Mouse (Mus musculus): ENCODE measurements around the gene Rin3. TPM values are rescaled to one million over a fixed set of nuclear protein-coding genes. Genes with fewer than 3 reads are reported as not detected.

Gene Rin3
- polyA plus RNA-seq, 1 experiment = 102 TPM

DNA sequence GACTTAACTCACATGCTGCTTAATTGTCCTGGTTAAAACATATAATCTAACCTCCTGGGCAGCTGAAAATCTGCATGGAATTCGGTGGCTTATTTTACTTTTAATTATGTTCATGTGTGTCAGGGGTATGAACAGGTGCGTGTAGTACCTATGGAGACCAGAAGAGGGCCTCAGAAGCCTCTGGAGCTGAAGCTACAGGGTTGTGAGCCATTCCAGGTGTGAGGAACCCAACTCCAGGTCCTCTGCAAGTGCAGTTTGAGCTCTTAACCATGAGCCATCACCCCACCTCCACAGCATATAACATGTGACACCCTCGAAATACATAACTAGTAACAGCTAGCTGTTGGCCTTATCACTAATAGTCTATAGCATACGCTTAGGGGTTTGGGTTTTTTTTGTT is 109.1 kb downstream of the Rin3 start:
- Histone ChIP-seq H3K4me3 (replicated peaks; ENCODE audit: control insufficient read depth, low read depth, low read length) (no peak overlapping the region), H3K4me1 (ENCODE audit: control insufficient read depth, insufficient read depth, low read length) (no peaks in the 10 kb centered on the region), H3K27ac (ENCODE audit: control insufficient read depth, insufficient read depth, low read depth, low read length, poor library complexity) (no peak overlapping the region)
- 75% methylated on average over 4 of the region's 4 CpGs for WGBS
- TF ChIP-seq CTCF (IDR thresholded peaks at IDR 0.05; ENCODE audit: control insufficient read depth, insufficient read depth, low read length) (peak; percentile 43; the same call in 1 of the 2 replicates), POLR2A (IDR thresholded peaks at IDR 0.05; ENCODE audit: borderline replicate concordance, control insufficient read depth, low read depth, low read length) (no peak)

DNA sequence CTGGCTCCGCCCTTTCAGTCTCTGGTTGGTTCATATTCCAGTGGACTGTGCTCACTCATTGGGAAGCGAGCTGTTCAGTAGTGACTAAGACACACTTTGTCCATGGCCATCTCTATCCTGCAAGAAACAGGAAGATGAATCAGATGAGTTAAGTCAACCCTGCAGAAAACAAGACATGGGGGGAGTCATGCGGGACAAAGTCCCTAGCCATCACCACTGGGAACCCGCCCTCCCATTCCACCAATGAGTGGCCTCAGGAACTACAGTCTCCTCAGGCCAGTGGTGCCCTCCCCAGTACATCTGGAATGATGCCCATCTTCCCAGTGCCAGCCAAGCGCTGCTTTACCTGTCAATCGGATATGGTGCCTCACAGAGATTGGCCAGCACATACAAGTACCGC is 111.6 kb downstream of the Rin3 start:
- H3K27ac ChIP-seq (ENCODE audit: control insufficient read depth, insufficient read depth, low read depth, low read length, poor library complexity) = no peak overlapping the region
- no peaks in the 10 kb centered on the region; the same call in 1 of the 2 replicates for H3K4me1 ChIP-seq (ENCODE audit: control insufficient read depth, insufficient read depth, low read length)
- H3K4me3 ChIP-seq (replicated peaks; ENCODE audit: control insufficient read depth, low read depth, low read length) = no peak overlapping the region
- no peak for TF ChIP-seq POLR2A (IDR thresholded peaks at IDR 0.05; ENCODE audit: borderline replicate concordance, control insufficient read depth, low read depth, low read length)
- no peak for TF ChIP-seq CTCF (IDR thresholded peaks at IDR 0.05; ENCODE audit: control insufficient read depth, insufficient read depth, low read length)
- WGBS = 78% methylated on average over 7 of the region's 7 CpGs

DNA sequence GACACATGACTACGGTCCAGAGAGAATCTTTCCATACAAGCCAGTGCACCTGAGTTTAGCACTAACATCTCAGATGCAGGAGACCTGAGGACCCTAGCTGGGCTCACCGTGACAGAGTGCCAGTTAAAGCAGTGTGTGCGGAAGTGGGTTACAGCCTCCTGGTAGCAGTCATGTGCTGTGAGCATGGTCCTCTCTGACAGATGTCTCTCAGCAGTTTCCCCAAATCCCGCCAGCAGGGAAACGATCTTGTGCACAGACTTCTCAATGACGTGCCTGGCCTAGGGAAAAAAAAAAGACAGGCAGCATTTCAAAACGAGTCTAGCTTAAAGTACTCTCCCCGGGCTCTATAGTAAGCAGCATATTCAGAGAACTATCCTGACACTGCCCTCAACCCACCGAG is 112.7 kb downstream of the Rin3 start:
- H3K27ac ChIP-seq (ENCODE audit: control insufficient read depth, insufficient read depth, low read depth, low read length, poor library complexity) = no peak overlapping the region
- H3K4me1 ChIP-seq (ENCODE audit: control insufficient read depth, insufficient read depth, low read length) = no peaks in the 10 kb centered on the region; the same call in 1 of the 2 replicates
- WGBS = 53% methylated on average over 9 of the region's 9 CpGs
- no peak overlapping the region for H3K4me3 ChIP-seq (replicated peaks; ENCODE audit: control insufficient read depth, low read depth, low read length)
- no peak for TF ChIP-seq CTCF (IDR thresholded peaks at IDR 0.05; ENCODE audit: control insufficient read depth, insufficient read depth, low read length)
- TF ChIP-seq POLR2A (IDR thresholded peaks at IDR 0.05; ENCODE audit: borderline replicate concordance, control insufficient read depth, low read depth, low read length) = no peak

DNA sequence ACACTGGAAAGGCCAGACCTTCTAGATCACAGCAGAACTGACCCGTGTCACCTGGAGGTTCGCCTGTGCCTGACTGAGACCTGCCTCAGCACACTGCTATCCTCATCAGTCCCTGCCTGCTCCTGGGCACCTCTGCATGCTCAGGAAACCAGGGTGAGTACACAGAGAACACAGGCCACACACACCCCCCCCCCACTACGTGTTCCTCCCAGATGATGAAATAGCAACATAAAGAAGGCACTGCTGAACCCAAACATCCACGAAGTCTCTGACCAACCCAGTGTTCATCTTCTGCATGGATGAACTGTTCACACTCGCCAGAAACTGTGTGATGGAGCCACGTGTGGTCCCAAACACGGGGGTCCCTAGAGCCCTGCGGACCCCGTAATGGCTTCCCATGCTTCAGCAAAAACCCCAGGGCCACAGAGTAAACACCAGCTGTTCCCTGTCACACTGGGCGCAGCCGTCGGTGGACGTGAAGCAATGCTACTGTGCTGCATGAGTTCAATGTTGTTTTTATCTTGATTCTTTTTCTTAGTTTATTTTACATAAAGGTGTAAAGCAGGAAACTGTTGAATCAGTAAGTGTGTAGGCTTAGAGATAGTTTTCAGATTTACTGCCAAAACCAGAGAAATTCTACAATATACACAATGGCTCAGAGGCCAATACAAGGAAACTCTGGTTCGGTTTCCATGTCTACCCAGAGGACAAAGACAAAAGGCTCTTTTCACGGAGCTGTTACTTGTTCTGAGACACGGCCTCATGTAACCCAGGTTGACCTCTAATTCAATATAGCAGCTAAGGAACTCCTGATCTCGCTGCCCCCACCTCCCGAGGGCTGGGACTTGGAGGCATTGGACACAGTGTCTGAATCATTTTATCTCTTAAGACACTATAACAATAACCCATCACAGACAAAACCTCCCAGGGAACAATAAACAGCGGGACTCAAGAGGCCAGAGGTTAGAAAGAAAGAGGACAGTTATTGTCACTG is 113.4 kb downstream of the Rin3 start:
- no peak overlapping the region for H3K4me3 ChIP-seq (replicated peaks; ENCODE audit: control insufficient read depth, low read depth, low read length)
- no peak overlapping the region for H3K27ac ChIP-seq (ENCODE audit: control insufficient read depth, insufficient read depth, low read depth, low read length, poor library complexity)
- TF ChIP-seq POLR2A (IDR thresholded peaks at IDR 0.05; ENCODE audit: borderline replicate concordance, control insufficient read depth, low read depth, low read length) (no peak), CTCF (IDR thresholded peaks at IDR 0.05; ENCODE audit: control insufficient read depth, insufficient read depth, low read length) (no peak)
- H3K4me1 ChIP-seq (ENCODE audit: control insufficient read depth, insufficient read depth, low read length) = no peaks in the 10 kb centered on the region; the same call in 1 of the 2 replicates
- WGBS = 69% methylated on average over 19 of the region's 19 CpGs

DNA sequence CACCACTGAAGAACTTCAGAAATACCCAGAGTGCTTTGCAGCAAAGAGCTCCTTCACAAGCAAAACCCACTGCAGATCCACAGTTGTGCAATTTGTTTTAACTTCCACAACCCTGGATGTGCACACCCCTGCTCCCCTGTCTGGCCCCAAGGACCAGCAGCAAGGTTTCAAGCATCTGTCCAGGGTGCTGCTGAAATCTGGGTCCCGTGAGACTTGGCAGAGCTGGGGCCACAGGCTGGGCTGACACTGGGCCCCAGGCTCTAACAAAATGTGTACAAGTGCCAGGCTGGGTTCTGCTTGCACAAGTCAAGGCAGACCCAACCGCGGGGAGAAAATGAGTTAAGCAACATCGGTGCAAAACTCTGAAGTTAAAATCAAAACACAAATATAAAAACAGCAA is 115.7 kb downstream of the Rin3 start:
- Histone ChIP-seq H3K4me3 (replicated peaks; ENCODE audit: control insufficient read depth, low read depth, low read length) (no peak overlapping the region), H3K4me1 (ENCODE audit: control insufficient read depth, insufficient read depth, low read length) (no peaks in the 10 kb centered on the region; the same call in 1 of the 2 replicates), H3K27ac (ENCODE audit: control insufficient read depth, insufficient read depth, low read depth, low read length, poor library complexity) (no peak overlapping the region)
- WGBS = 63% methylated on average over 4 of the region's 4 CpGs
- TF ChIP-seq POLR2A (IDR thresholded peaks at IDR 0.05; ENCODE audit: borderline replicate concordance, control insufficient read depth, low read depth, low read length) (no peak), CTCF (IDR thresholded peaks at IDR 0.05; ENCODE audit: control insufficient read depth, insufficient read depth, low read length) (no peak)

DNA sequence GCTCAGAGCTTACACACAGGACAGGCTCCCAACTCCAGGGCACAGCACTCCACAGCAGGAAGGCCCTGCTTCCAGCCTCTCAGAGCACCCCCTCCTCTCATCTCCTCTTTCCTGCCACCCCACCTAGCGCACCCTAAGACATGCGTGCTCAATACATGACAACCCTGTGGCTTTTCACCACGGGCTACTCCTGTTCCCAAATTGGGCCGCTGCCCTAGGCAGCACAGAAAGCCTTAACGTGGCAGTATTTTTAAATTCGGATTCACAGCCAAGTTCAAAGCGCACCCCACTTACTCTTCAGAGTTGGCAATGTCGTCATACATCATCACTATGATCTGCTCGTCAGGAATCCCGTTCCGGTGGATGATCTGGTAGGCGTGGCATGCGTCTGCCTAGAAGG is 130.3 kb downstream of the Rin3 start:
- WGBS = 86% methylated on average over 13 of the region's 13 CpGs
- TF ChIP-seq POLR2A (IDR thresholded peaks at IDR 0.05; ENCODE audit: borderline replicate concordance, control insufficient read depth, low read depth, low read length) (no peak), CTCF (IDR thresholded peaks at IDR 0.05; ENCODE audit: control insufficient read depth, insufficient read depth, low read length) (no peak)
- H3K4me3 ChIP-seq (replicated peaks; ENCODE audit: control insufficient read depth, low read depth, low read length) = no peak overlapping the region
- no peaks in the 10 kb centered on the region for H3K4me1 ChIP-seq (ENCODE audit: control insufficient read depth, insufficient read depth, low read length)
- H3K27ac ChIP-seq (ENCODE audit: control insufficient read depth, insufficient read depth, low read depth, low read length, poor library complexity) = no peak overlapping the region

DNA sequence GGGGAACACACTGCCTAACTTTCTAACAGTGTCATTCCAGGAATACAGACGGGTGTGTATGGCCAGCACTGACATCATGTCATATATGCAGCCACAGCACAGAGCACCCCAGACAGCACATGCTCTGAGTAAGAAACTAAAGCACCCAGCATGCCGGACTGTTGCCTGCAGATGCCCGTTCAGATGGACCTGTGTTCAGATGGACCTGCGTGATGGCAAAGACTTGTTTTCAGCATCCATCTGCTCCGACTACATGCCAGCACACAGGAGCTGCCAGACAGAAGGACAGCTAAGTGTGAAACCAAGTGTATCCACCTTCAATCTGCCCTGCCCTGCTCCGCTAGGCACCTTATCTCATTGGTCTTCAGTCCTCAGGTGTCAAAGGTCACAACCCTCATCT is 131.8 kb downstream of the Rin3 start:
- TF ChIP-seq POLR2A (IDR thresholded peaks at IDR 0.05; ENCODE audit: borderline replicate concordance, control insufficient read depth, low read depth, low read length) (no peak), CTCF (IDR thresholded peaks at IDR 0.05; ENCODE audit: control insufficient read depth, insufficient read depth, low read length) (no peak)
- no peak overlapping the region for H3K27ac ChIP-seq (ENCODE audit: control insufficient read depth, insufficient read depth, low read depth, low read length, poor library complexity)
- WGBS = 82% methylated on average over 6 of the region's 6 CpGs
- no peaks in the 10 kb centered on the region for H3K4me1 ChIP-seq (ENCODE audit: control insufficient read depth, insufficient read depth, low read length)
- no peak overlapping the region for H3K4me3 ChIP-seq (replicated peaks; ENCODE audit: control insufficient read depth, low read depth, low read length)

DNA sequence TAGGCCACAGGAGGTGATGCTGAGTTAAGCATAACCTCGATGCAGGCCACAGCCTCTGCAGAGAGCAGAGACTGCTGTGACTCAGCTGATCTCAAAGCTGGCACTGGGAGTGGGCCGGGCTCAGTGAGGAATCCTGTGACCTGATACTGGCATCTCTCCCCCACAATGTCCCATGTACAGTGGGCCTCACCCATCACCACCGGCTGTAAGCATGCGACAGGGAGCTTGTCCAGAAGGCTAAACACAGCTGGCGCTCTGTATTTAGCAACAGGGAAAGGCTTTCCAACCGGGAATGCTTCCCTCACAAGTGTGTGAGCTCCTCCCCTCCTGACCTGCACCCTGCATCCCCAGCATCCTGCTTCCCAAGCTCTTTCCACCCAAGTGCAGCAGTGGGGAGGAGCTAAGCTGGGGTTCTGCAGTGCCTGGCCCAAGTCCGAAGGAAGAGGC is 133.6 kb downstream of the Rin3 start:
- TF ChIP-seq POLR2A (IDR thresholded peaks at IDR 0.05; ENCODE audit: borderline replicate concordance, control insufficient read depth, low read depth, low read length) (no peak), CTCF (IDR thresholded peaks at IDR 0.05; ENCODE audit: control insufficient read depth, insufficient read depth, low read length) (no peak)
- 65% methylated on average over 7 of the region's 7 CpGs for WGBS
- Histone ChIP-seq H3K27ac (ENCODE audit: control insufficient read depth, insufficient read depth, low read depth, low read length, poor library complexity) (no peak overlapping the region), H3K4me3 (replicated peaks; ENCODE audit: control insufficient read depth, low read depth, low read length) (no peak overlapping the region), H3K4me1 (ENCODE audit: control insufficient read depth, insufficient read depth, low read length) (no peaks in the 10 kb centered on the region)
